Mouse (Mus musculus) adipocyte (in vitro differentiated cells): ENCODE data around the gene Mrps22.

Experiments used
- DNase-seq: peaks from one replicate; pipeline ENCODE4 v3.0.0-alpha.2; 2016; ENCODE audit warnings: low spot score

Mrps22 gene

GRCm38 (mm10) chr9:98601156-98601836 is at the start of gene Mrps22:
Gene Mrps22, minus strand, starts transcription at chr9:98601660.
- DNase-seq: peak; percentile 86

- DNase-seq: no peak
These were observed 49.1 kb upstream of the Mrps22 start for GRCm38 (mm10) chr9:98650547-98650946.

GRCm38 (mm10) chr9:98647418-98647817 is 46.0 kb upstream of the Mrps22 start:
- DNase-seq: no peak

- peak; percentile 48 for DNase-seq
These were observed 44.3 kb upstream of the Mrps22 start for GRCm38 (mm10) chr9:98645750-98646149.

- no peak for DNase-seq
These were observed 40.7 kb upstream of the Mrps22 start for GRCm38 (mm10) chr9:98642126-98642525.

GRCm38 (mm10) chr9:98633287-98634162 is 32.1 kb upstream of the Mrps22 start:
- DNase-seq: no peak

GRCm38 (mm10) chr9:98628480-98628879 is 27.0 kb upstream of the Mrps22 start:
- DNase-seq: no peak

- DNase-seq: no peak
These were observed 3.4 kb upstream of the Mrps22 start for GRCm38 (mm10) chr9:98604896-98605295.

GRCm38 (mm10) chr9:98601837-98602359 is 438 bp upstream of the Mrps22 start:
- DNase-seq: no peak

- DNase-seq: no peak
These were observed 1.4 kb downstream of the Mrps22 start for GRCm38 (mm10) chr9:98600094-98600493.

GRCm38 (mm10) chr9:98583852-98584251 is 17.6 kb downstream of the Mrps22 start:
- peak; percentile 16 for DNase-seq

GRCm38 (mm10) chr9:98563137-98564126 is 38.0 kb downstream of the Mrps22 start, which contains the start of gene Copb2:
Gene Copb2, plus strand, starts transcription at chr9:98563721.
- DNase-seq: peak; percentile 97

GRCm38 (mm10) chr9:98544042-98544441 is 57.4 kb downstream of the Mrps22 start:
- no peak for DNase-seq
